Mouse (Mus musculus): ENCODE data around the gene Nos3. TPM values are rescaled to one million over a fixed set of nuclear protein-coding genes. Genes with fewer than 3 reads are reported as not detected.
A peak's percentile ranks its signal among the peaks of the same experiment; 100 is the strongest.
"Not testable (repeated sequence)": the region's sequence is repeated elsewhere in the genome, so short reads cannot be mapped to it uniquely, and the experiment has no call there.

Gene Nos3
- total RNA-seq, 2 experiments from 2014 or later, result not detected

- peak; percentile 85 for ATAC-seq (replicated peaks; ENCODE audit: poor library complexity)
These were observed 29.7 kb downstream of the Nos3 start for GRCm38 (mm10) chr5:24394165-24394894.

GRCm38 (mm10) chr5:24396254-24396653, 31.6 kb downstream of the Nos3 start:
- ATAC-seq (replicated peaks; ENCODE audit: poor library complexity), result not testable (repeated sequence)

GRCm38 (mm10) chr5:24399686-24400085, 35.1 kb downstream of the Nos3 start:
- ATAC-seq (replicated peaks; ENCODE audit: poor library complexity), result no peak

- no peak for ATAC-seq (replicated peaks; ENCODE audit: poor library complexity)
These were observed 35.8 kb downstream of the Nos3 start for GRCm38 (mm10) chr5:24400362-24400761.

GRCm38 (mm10) chr5:24400911-24401605, 36.4 kb downstream of the Nos3 start:
- no peak for ATAC-seq (replicated peaks; ENCODE audit: poor library complexity)

GRCm38 (mm10) chr5:24401969-24402368, 37.4 kb downstream of the Nos3 start:
- no peak for ATAC-seq (replicated peaks; ENCODE audit: poor library complexity)

GRCm38 (mm10) chr5:24404594-24405360, 40.2 kb downstream of the Nos3 start:
- peak; percentile 42; the same call in 1 of the 2 replicates for ATAC-seq (replicated peaks; ENCODE audit: poor library complexity)

GRCm38 (mm10) chr5:24405389-24405876, 40.8 kb downstream of the Nos3 start:
- ATAC-seq (replicated peaks; ENCODE audit: poor library complexity), result no peak

- ATAC-seq (replicated peaks; ENCODE audit: poor library complexity), result no peak
These were observed 44.0 kb downstream of the Nos3 start for GRCm38 (mm10) chr5:24408651-24409050.

- no peak for ATAC-seq (replicated peaks; ENCODE audit: poor library complexity)
These were observed 44.9 kb downstream of the Nos3 start for GRCm38 (mm10) chr5:24409466-24409865.

GRCm38 (mm10) chr5:24412063-24412462, 47.5 kb downstream of the Nos3 start:
- no peak for ATAC-seq (replicated peaks; ENCODE audit: poor library complexity)

GRCm38 (mm10) chr5:24413042-24413693, 48.6 kb downstream of the Nos3 start, which contains the start of gene Asic3:
Asic3 (plus strand) TSS chr5:24413392.
- ATAC-seq (replicated peaks; ENCODE audit: poor library complexity), result no peak

GRCm38 (mm10) chr5:24413938-24414337, 49.3 kb downstream of the Nos3 start:
- ATAC-seq (replicated peaks; ENCODE audit: poor library complexity), result no peak

- ATAC-seq (replicated peaks; ENCODE audit: poor library complexity), result peak; percentile 85
These were observed 51.7 kb downstream of the Nos3 start for GRCm38 (mm10) chr5:24416222-24416736.

- ATAC-seq (replicated peaks; ENCODE audit: poor library complexity), result no peak
These were observed 53.0 kb downstream of the Nos3 start for GRCm38 (mm10) chr5:24417587-24417986.

GRCm38 (mm10) chr5:24420381-24420780, 55.8 kb downstream of the Nos3 start:
- ATAC-seq (replicated peaks; ENCODE audit: poor library complexity), result no peak

- ATAC-seq (replicated peaks; ENCODE audit: poor library complexity), result peak; percentile 89
These were observed 58.8 kb downstream of the Nos3 start, which contains the start of the genes Cdk5 and Slc4a2 for GRCm38 (mm10) chr5:24423129-24424003. Cdk5 (minus strand) TSS chr5:24423530. Slc4a2 (plus strand) TSS chr5:24423837.

GRCm38 (mm10) chr5:24424004-24424781, 59.6 kb downstream of the Nos3 start:
- ATAC-seq (replicated peaks; ENCODE audit: poor library complexity), result peak; percentile 18
